Mouse (Mus musculus): ENCODE data around the gene Hoxd8. TPM values are rescaled to one million over a fixed set of nuclear protein-coding genes. Genes with fewer than 3 reads are reported as not detected.
A peak's percentile ranks its signal among the peaks of the same experiment; 100 is the strongest.

The Hoxd8 gene
- total RNA-seq (2012; rRNA removed) = 0.63 and 1.2 TPM in 2 replicates

DNA sequence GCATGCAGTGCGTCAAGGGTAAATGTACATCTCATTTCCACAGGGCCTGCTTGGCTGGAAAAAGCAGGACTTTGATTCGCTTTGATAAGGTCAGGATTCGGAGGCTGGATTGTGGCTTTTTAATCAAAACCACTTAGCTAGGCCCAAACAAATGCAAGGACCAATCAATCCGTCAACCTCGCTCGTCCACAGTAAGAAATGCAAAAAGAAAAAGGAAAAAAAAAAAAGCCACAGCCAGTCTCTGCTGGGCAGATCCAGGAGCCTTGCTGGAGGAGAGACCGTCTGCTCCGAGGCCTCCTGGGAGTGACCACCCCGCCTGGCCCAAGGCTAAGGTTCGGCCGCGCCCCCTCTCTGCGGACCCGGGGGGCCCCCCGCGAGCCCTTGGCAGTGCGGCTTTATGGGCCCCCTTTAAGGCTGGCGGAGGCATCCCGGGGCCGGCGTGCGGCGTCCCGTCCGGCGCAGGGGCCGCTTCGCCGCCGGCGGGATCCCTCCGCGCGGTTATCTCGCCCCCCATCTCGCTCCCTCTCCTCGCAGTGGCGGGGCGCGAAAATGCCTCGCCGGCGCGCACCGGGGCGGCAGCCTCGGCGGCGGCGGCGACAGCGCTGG, at the start of gene Hoxd8:
Hoxd8 (plus strand) TSS at position 223 of the 606 bp plus-strand sequence.
- no peaks in the 10 kb centered on the region for H3K36me3 ChIP-seq (ENCODE audit: control insufficient read depth, insufficient read depth, low read length, poor library complexity, severe bottlenecking)
- no peak within 1 kb of the TSS for H3K27ac ChIP-seq (ENCODE audit: insufficient read depth, low read depth, low read length, poor library complexity, severe bottlenecking)
- in situ Hi-C loops (cut with MboI; ENCODE audit: low sequenced_read_pairs in 2 of 2, unreplicated experiment in 2 of 2) = loop anchor here (5.0 to 25.0 kb wide), 3 partner anchors 438 to 883 kb away; no protein-coding TSS in a partner anchor
- H3K9ac ChIP-seq (ENCODE audit: insufficient read depth, low read depth, low read length, poor library complexity, severe bottlenecking) = peak within 1 kb of the TSS; percentile 67
- TF ChIP-seq HCFC1 (IDR thresholded peaks at IDR 0.05; ENCODE audit: borderline replicate concordance, insufficient read depth, low read length) (no peak), ZNF384 (IDR thresholded peaks at IDR 0.05; ENCODE audit: low read depth, low read length) (peak; percentile 54), MAFK (IDR thresholded peaks at IDR 0.05; ENCODE audit: insufficient read depth, low read depth, low read length) (no peak), CHD2 (IDR thresholded peaks at IDR 0.05; ENCODE audit: low read depth, low read length) (no peak), ZC3H11A (IDR thresholded peaks at IDR 0.05; ENCODE audit: borderline replicate concordance, low read depth, low read length) (no peak)
- peak within 1 kb of the TSS; percentile 42 to 79; a peak in 3 of 4 replicates for H3K4me3 ChIP-seq (ENCODE audit: insufficient read depth in 1 of 2, low read depth in 1 of 2, low read length in 2 of 2, poor library complexity in 1 of 2, severe bottlenecking in 1 of 2)
- no peaks in the 10 kb centered on the region for H3K9me3 ChIP-seq (ENCODE audit: control insufficient read depth, insufficient read depth, low read depth, low read length)
- peaks cover 0 to 5% of the 10 kb centered on the region in 2 experiments; a peak in 1 of 4 replicates for H3K4me1 ChIP-seq (ENCODE audit: control insufficient read depth in 2 of 2, insufficient read depth in 2 of 2, low read length in 2 of 2, poor library complexity in 1 of 2)
- DNase-seq (ENCODE audit: low read depth, low spot score) = no peak

DNA sequence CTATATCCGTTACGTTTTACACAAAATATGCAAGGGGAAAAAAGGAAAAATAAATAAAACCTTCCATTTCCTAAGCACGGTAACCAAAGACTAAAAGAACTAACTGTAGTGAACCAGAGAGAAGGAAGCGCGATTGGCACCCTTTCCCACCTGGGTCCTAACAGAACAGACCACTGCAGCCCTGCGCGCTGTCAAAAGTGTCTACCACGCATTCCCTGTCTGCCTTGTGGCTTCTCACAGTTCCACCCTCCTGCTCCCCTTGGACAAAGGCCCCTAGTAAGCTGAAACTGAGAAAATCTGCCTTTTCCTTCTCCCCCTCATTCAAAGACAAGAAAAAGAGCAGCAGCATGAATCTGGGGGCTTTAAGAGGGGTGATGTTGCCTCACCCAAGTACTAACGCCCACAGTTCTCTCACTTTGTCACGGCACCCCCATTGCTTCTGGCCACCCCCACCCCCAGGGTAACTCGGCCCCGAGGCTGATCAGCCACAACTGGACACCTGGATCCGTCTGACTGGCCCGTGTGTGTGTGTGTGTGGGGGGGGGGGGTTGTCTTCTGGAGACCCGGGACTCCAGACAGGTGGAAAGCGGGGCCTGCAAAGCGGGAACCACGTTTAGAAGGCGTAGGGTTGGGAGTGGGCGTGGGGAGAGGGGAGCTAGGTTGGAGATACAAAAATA, 49.5 kb upstream of the Hoxd8 start:
- no peaks in the 10 kb centered on the region for H3K4me1 ChIP-seq (ENCODE audit: control insufficient read depth in 2 of 2, insufficient read depth in 2 of 2, low read length in 2 of 2, poor library complexity in 1 of 2)
- no peak for DNase-seq (ENCODE audit: low read depth, low spot score)
- TF ChIP-seq ZC3H11A (IDR thresholded peaks at IDR 0.05; ENCODE audit: borderline replicate concordance, low read depth, low read length) (no peak), CHD2 (IDR thresholded peaks at IDR 0.05; ENCODE audit: low read depth, low read length) (no peak), HCFC1 (IDR thresholded peaks at IDR 0.05; ENCODE audit: borderline replicate concordance, insufficient read depth, low read length) (no peak), ZNF384 (IDR thresholded peaks at IDR 0.05; ENCODE audit: low read depth, low read length) (no peak)
- in situ Hi-C loops (cut with MboI; ENCODE audit: low sequenced_read_pairs in 2 of 2, unreplicated experiment in 2 of 2) = loop anchor here (25.0 kb wide), 2 partner anchors 593 to 1093 kb away; no protein-coding TSS in a partner anchor
- H3K36me3 ChIP-seq (ENCODE audit: control insufficient read depth, insufficient read depth, low read length, poor library complexity, severe bottlenecking) = no peaks in the 10 kb centered on the region
- no peak overlapping the region for H3K9ac ChIP-seq (ENCODE audit: insufficient read depth, low read depth, low read length, poor library complexity, severe bottlenecking)
- no peaks in the 10 kb centered on the region for H3K9me3 ChIP-seq (ENCODE audit: control insufficient read depth, insufficient read depth, low read depth, low read length)
- H3K27ac ChIP-seq (ENCODE audit: insufficient read depth, low read depth, low read length, poor library complexity, severe bottlenecking) = no peak overlapping the region
- H3K4me3 ChIP-seq (ENCODE audit: insufficient read depth in 1 of 2, low read depth in 1 of 2, low read length in 2 of 2, poor library complexity in 1 of 2, severe bottlenecking in 1 of 2) = peak overlapping the region; percentile 2 to 67; a peak in 2 of 4 replicates

DNA sequence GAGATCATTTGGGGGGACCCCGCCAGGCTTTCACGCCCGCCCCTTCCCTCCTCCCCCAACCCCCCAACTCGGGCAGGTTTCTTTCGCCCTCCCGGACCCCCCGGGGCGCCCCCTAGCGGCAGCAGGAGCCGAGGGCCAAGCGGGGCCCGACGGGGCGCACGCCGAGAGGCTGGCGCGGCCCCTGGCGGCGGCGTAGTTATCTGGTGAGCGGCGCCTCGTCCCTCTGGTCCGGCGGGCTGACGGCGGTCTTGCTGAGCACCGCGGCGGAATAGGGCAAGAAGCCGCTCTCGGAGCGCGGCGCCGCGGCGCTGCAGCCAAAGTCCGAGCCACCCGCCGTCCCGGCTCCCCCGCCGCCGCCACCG, 49.0 kb upstream of the Hoxd8 start:
- no peak for TF ChIP-seq MAFK (IDR thresholded peaks at IDR 0.05; ENCODE audit: insufficient read depth, low read depth, low read length)
- no peak for TF ChIP-seq CHD2 (IDR thresholded peaks at IDR 0.05; ENCODE audit: low read depth, low read length)
- TF ChIP-seq ZC3H11A (IDR thresholded peaks at IDR 0.05; ENCODE audit: borderline replicate concordance, low read depth, low read length) = no peak
- no peak for TF ChIP-seq ZNF384 (IDR thresholded peaks at IDR 0.05; ENCODE audit: low read depth, low read length)
- TF ChIP-seq HCFC1 (IDR thresholded peaks at IDR 0.05; ENCODE audit: borderline replicate concordance, insufficient read depth, low read length) = no peak
- H3K9ac ChIP-seq (ENCODE audit: insufficient read depth, low read depth, low read length, poor library complexity, severe bottlenecking) = no peak overlapping the region
- H3K27ac ChIP-seq (ENCODE audit: insufficient read depth, low read depth, low read length, poor library complexity, severe bottlenecking) = no peak overlapping the region
- DNase-seq (ENCODE audit: low read depth, low spot score) = no peak
- H3K4me3 ChIP-seq (ENCODE audit: insufficient read depth in 1 of 2, low read depth in 1 of 2, low read length in 2 of 2, poor library complexity in 1 of 2, severe bottlenecking in 1 of 2) = peak overlapping the region; percentile 25 to 67; a peak in 2 of 4 replicates
- no peaks in the 10 kb centered on the region for H3K36me3 ChIP-seq (ENCODE audit: control insufficient read depth, insufficient read depth, low read length, poor library complexity, severe bottlenecking)
- H3K4me1 ChIP-seq (ENCODE audit: control insufficient read depth in 2 of 2, insufficient read depth in 2 of 2, low read length in 2 of 2, poor library complexity in 1 of 2) = no peaks in the 10 kb centered on the region
- in situ Hi-C loops (cut with MboI; ENCODE audit: low sequenced_read_pairs in 2 of 2, unreplicated experiment in 2 of 2) = loop anchor here (25.0 kb wide), 2 partner anchors 593 to 1093 kb away; no protein-coding TSS in a partner anchor
- H3K9me3 ChIP-seq (ENCODE audit: control insufficient read depth, insufficient read depth, low read depth, low read length) = no peaks in the 10 kb centered on the region

DNA sequence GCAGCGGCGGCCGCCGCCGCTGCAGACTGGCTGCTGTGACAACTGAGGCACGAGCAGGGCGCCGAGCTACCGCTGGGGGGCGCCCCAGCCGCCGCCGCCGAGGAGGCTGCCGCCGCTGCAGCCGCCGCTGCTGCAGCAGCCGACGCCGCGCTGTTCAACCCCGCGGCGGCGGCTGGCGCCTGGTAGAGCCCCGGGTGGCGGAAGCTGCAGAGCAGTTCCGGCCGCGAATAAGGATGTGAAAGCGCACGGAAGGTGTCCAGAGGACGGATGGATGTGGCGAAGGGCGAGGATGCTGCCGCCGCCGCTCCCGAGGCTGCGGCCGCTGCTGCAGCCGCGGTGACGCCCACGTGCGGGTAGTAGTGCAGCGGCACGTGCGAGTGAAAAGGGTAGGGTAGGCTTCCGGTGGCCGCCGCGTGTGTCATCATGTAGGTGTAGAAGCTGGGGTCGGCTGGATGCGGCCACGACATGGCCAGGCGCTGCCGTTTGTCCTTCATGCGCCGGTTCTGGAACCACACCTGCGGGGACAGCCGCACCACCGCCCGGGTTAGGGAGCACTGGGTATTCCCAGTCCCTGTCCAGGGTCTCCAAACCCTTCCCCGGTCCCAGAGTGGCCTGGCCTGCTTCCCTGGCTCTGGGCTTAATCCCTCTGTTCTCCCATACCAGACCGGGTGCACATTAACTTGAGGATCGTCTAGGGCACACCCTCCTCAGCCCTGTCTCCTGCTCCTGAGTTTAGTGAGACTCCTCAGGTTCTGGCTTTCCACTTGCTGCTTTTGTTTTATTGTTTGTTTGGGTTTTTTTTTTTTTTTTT, 48.4 kb upstream of the Hoxd8 start:
- TF ChIP-seq MAFK (IDR thresholded peaks at IDR 0.05; ENCODE audit: insufficient read depth, low read depth, low read length) (no peak), HCFC1 (IDR thresholded peaks at IDR 0.05; ENCODE audit: borderline replicate concordance, insufficient read depth, low read length) (no peak), ZC3H11A (IDR thresholded peaks at IDR 0.05; ENCODE audit: borderline replicate concordance, low read depth, low read length) (no peak), ZNF384 (IDR thresholded peaks at IDR 0.05; ENCODE audit: low read depth, low read length) (no peak), CHD2 (IDR thresholded peaks at IDR 0.05; ENCODE audit: low read depth, low read length) (no peak)
- peaks cover 0 to 2% of the 10 kb centered on the region in 2 experiments; a peak in 1 of 4 replicates for H3K4me1 ChIP-seq (ENCODE audit: control insufficient read depth in 2 of 2, insufficient read depth in 2 of 2, low read length in 2 of 2, poor library complexity in 1 of 2)
- H3K9me3 ChIP-seq (ENCODE audit: control insufficient read depth, insufficient read depth, low read depth, low read length) = no peaks in the 10 kb centered on the region
- H3K4me3 ChIP-seq (ENCODE audit: insufficient read depth in 1 of 2, low read depth in 1 of 2, low read length in 2 of 2, poor library complexity in 1 of 2, severe bottlenecking in 1 of 2) = peak overlapping the region; percentile 10 to 67; a peak in 3 of 4 replicates
- in situ Hi-C loops (cut with MboI; ENCODE audit: low sequenced_read_pairs in 2 of 2, unreplicated experiment in 2 of 2) = loop anchor here (25.0 kb wide), 2 partner anchors 594 to 1094 kb away; no protein-coding TSS in a partner anchor
- H3K36me3 ChIP-seq (ENCODE audit: control insufficient read depth, insufficient read depth, low read length, poor library complexity, severe bottlenecking) = no peaks in the 10 kb centered on the region
- no peak overlapping the region for H3K27ac ChIP-seq (ENCODE audit: insufficient read depth, low read depth, low read length, poor library complexity, severe bottlenecking)
- no peak for DNase-seq (ENCODE audit: low read depth, low spot score)
- H3K9ac ChIP-seq (ENCODE audit: insufficient read depth, low read depth, low read length, poor library complexity, severe bottlenecking) = no peak overlapping the region

Measured in ES-E14 (cell line).